Mouse (Mus musculus) megakaryocyte, embryonic 14.5 days (primary cell): Measurements from ENCODE around the gene Snrpf.

Source experiments
- FLI1 ChIP-seq: IDR thresholded peaks from 2 replicates; pipeline ENCODE4 v1.6.1; 2012; ENCODE audit warnings: low read length, inconsistent platforms, mixed read lengths
- GATA1 ChIP-seq: IDR thresholded peaks from 3 replicates; pipeline ENCODE4 v1.6.1; 2012; ENCODE audit warnings: mixed read lengths, low read length, inconsistent platforms, borderline replicate concordance

DNA sequence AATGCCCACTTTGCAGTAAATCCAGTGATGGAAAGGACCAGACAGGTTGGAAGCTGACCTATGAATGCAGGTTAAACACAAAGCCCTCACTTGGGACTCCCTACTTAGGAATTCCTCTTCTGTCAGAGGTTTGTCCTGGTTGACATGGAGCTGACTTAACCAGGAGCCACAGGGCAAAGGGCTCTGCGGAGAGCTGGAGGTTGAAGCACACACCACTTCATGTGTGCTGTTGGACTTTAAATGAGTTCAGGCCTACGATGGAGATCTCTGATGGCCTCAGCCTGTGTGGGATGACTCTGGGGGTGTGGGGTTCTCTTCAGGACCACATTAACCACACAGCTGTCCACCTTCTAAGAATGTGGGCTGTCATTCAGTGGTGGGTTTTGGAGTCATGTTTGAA, 51.2 kb downstream of the Snrpf start:
- TF ChIP-seq GATA1 (no peak), FLI1 (no peak)
